Mouse (Mus musculus) adrenal gland, postnatal 10 days (tissue): ENCODE measurements at regions not wholly inside any gene's neighbourhood (a gene's known extent, or its start where the extent isn't known, plus 50 kb on each side); places are given as distances from the start of the nearest gene placed in this dataset.

Experiments
- DNase-seq: peaks from one replicate; pipeline ENCODE4 v3.0.0; 2021; ENCODE audit warnings: mixed read lengths

- DNase-seq: no peak
Observed at GRCm38 (mm10) chr9:115361191-115361590, 51.0 kb upstream of the Stt3b start.

GRCm38 (mm10) chr9:115361881-115362280 is 51.7 kb upstream of the Stt3b start:
- DNase-seq: no peak

DNA sequence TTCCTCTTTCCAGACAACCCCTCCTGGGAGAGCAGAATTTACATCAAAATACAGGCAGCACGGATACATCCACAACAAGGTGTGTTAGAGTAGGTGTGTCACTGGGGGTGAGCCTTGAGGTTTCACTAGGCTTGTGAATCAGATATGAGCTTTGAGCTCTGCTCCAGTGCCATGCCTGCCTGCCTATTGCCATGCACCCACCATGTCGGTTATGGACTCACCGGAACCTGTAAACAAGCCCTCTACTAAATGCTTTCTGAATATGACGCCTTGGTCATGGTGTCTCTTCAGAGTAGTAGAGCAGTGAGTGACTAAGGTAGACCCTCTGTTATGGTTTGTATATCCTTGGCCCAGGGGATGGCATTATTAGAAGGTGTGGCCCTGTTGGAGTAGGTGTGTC is 52.3 kb upstream of the Stt3b start:
- no peak for DNase-seq

DNA sequence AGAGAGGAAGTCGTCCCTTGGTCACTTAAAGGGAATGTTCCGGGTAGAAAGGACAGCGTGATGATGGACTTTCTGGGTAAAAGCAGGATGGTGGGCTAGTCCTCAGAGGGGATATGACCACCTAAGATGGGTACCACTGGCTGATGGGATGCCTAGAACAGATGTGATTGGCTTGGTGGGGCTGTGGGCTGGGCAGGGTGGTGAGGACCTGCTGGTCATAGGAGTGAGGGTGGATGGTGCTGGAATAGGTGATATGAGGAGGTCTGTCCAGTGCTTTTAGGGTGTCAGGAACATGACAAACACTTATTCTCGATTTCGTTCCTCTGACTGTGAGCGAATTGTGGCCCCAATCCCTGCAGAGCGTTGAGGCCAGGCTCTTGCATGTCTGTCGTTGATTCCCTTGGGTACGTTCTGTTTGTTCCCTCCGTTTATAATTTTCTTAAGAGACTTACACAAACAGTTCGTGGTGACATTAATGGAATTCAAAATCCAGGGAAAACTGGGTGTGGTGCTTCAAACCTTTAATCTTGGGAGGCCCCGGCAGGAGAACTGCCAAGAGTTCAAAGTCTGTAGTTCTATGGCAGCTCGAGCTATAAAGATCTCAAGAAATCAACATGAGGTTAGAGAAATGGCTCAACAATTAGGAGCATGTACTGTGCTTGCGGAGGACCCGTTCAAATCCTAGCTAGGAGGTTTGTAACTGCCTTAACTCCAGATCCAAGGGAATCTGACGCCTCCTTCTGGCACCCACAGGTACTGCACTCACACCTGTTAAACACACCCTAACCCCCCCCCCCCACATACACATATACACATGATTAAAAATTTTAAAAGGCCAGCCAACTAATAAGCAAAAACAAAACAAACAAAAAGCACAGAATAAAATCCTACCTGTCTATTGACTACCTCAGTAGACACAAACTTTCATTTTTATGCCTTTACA is 55.0 kb upstream of the Stt3b start:
- no peak for DNase-seq

GRCm38 (mm10) chr9:115367808-115368207 is 57.6 kb upstream of the Stt3b start:
- no peak for DNase-seq

DNA sequence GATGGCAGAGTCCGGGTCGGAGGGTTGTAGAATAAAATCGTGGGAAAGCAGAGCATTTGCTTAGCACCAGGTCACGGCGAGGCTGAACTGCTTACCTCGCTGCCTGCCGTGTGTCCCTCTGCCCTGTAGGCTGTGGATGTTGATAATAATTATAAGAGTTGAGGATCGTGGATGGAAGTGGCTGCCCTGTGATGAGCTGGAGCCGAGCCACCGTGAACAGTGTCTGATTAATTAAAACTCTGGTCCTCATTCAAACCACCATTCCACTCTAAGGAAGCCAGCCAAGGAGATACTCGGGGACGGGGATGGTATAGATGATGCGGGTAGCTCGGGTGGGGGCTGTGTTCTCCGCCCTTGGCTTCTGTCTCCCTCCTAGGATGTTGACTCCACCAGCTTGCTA is 70.1 kb upstream of the Stt3b start:
- DNase-seq: no peak

DNA sequence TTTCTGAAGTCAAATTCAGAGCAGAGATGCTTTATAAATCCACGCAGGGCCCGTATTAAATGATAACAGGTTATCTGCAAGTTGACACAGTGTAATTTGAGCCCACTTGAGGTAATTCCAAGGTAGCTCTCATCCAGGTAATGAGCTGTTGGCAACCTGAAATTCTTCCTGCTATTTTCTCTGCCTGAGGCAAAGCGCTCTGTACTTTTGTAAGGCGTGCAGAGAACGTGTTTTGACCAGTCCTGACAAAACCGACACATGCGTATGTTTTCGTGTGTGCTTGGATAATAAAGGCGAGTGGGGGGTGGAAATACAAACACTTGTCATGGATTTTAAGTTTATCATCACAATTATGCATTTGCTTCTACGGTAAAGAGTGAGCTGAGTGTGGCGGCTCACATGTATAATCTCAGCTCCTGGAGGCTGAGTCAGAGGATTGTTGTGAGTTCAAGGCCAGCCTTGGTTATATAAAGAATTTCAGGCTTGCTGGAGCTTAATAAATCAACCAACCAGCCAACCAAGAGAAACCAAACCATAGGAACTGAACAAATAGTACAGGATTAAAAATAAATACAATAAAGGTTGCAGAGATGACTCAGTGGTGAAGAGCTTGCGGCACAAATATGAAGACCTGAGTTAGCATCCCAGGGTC is 72.7 kb upstream of the Stt3b start:
- DNase-seq: peak; percentile 41

- peak; percentile 78 for DNase-seq
Observed at GRCm38 (mm10) chr9:115383935-115384334, 73.7 kb upstream of the Stt3b start.

DNA sequence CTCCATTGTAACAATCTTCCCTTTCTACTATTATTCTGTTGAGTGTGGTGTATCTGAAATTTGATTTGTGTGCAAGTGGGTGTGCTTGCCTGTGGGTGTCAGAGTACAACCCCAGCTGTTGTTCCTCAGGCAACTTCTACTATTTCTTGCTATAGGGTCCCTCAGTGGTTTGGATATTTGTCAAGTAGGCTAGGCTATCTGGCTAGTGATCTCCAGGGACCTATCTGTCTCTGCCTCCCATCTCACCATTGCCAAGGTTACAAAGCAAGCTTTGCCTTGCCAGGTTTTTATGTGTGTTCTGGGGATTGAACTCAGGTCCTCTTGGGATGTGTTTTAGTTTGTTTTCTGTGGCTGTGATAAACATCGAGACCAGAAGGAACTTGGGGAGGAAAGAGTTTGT is 74.1 kb upstream of the Stt3b start:
- peak; percentile 58 for DNase-seq

GRCm38 (mm10) chr9:115387471-115388360 is 77.5 kb upstream of the Stt3b start:
- peak; percentile 40 for DNase-seq

DNA sequence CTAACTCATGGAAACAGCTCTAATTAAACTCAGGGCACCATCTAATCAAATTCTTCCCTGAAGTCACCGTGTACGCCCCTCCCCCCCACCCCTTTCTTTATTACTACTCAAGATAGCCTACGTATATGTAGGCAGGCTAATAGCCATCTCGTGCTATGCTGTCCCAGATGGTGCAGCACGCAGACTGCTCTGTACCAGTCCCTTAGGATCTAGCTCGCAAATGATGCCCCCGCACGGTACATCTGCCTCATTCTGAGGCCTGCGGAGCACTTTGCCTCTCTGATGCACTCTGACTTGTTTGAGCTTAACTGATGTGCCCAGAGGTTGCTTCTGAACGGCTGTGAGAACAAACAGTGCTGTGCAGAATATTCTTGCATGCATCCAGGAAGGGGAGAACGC is 78.1 kb upstream of the Stt3b start:
- no peak for DNase-seq

DNA sequence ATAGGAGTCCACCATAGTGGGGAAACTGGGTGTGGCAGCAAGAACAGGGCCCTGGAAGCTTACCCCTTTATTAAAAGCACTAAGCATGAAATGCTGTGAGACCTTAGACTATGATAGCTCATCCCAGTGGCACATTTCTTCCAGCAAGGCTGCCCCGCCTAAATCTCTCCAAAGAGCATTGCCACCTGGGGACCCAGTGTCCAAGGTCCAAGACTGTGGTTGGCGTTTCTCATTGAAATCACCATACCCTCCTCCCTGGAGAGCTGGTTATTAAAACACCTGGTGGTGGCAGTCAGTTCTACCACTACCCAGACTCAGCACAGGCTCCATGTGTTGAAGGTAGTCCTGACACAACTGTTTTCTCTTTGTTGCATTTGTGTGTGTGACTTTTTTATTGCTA is 78.9 kb upstream of the Stt3b start:
- no peak for DNase-seq

DNA sequence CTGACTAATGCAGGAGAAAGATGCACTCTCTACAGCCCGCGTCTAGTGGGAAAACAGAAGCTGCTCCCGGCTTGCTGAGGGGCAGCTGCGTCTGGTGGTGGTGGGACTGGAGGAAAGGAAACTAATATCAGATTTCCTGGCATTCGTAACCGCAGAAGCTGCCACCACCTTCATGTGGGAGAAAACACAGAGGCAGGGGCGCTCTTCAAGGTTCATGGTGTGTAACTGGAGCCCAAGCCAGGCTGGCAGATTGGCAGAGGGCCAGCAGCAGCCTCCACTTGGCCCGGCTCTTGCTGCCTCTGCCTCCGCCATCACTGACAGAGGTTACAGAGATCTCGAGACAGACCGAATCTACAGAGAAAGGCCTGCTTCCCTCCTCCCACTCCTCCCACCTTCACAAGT is 80.7 kb upstream of the Stt3b start:
- peak; percentile 88 for DNase-seq

GRCm38 (mm10) chr9:115395511-115395910 is 85.3 kb upstream of the Stt3b start:
- no peak for DNase-seq

- no peak for DNase-seq
Observed at GRCm38 (mm10) chr9:115400461-115400860, 90.2 kb upstream of the Stt3b start.

GRCm38 (mm10) chr9:115401405-115402151 is 91.4 kb upstream of the Stt3b start:
- DNase-seq: no peak

DNA sequence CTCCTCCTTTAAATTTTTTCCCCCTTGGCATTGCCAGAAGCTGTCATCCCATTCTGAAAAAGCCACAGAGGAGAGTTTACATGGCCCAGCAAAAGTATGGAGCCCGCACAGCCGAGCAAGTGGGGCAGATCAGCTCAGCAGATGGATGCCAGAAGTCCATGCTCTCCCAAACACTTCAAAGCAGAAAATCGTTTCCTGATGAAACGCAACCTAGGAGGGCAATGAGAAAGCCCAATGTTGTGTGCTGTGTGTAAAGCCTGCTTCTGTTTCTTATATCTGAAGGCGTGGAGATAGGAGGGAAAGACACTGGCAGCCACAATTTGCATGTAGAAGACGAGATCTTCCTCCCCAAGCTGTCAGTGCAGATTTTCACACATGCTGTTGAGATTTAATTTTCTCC is 92.4 kb upstream of the Stt3b start:
- no peak for DNase-seq

DNA sequence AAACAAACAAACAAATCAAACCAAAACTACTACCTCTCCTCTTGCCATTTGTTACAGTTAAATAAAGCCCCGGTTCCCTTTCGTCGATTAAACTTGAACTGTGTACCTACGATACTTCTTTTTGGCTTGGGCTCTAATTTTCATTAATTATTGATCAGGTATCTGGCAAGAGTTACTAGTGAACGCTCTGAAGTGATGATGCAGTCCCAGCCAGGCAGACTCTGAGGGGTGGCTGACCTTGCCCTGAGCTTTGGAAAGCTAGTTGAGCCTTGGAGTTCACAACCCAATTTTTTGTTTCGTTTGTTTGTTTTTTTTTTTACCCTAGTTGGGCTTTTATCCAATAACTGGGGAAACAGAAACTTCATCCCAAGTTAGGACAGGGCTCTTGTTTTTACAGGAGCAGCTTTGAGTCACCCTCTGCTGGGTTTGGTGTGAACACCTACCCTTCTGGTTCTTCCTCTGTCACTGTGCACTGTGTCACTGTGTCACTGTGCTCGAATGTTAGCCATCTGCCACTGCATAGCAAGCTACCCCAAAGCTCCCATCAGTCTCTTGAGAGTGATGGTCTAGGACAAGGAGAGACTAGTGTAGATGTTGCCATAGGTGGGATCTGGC is 93.2 kb upstream of the Stt3b start:
- DNase-seq: no peak

GRCm38 (mm10) chr9:115407901-115408470 is 97.8 kb upstream of the Stt3b start:
- DNase-seq: peak; percentile 37

- peak; percentile 41 for DNase-seq
Observed at GRCm38 (mm10) chr9:115408886-115409285, 98.7 kb upstream of the Stt3b start.

DNA sequence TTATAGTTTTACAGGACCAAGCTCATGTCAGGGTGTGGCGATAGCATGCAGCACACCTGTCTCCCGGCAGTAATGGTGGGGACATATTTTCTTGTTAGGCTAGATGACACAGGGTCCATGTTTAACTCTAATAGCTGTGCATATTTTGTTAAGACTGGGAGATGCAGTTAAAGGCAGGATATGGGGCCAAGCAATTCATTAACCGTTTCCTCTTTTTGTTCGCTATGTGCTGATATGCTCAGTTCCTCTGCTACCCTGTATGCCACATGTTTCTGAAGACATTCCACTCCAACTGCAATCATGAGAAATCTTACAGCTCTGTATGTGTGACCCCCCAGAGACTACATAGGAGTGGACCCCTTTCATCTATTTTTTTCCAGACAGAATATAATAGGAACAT is 104.0 kb upstream of the Stt3b start:
- DNase-seq: no peak
